Mouse (Mus musculus) layer of hippocampus, adult 2 months (tissue): ENCODE measurements at regions not wholly inside any gene's neighbourhood (a gene's known extent, or its start where the extent isn't known, plus 50 kb on each side); places are given as distances from the start of the nearest gene placed in this dataset.
"Not testable (repeated sequence)": the region's sequence is repeated elsewhere in the genome, so short reads cannot be mapped to it uniquely, and the experiment has no call there.

Experiments used
- DNase-seq, 2 experiments: peaks; one replicate each; pipeline ENCODE4 v3.0.0; 2022; ENCODE audit warnings: low spot score in 2 of 2
- H3K27ac ChIP-seq: fragments of 200-600 bp; 2 replicates; pipeline ENCODE4 v1.8.1; 2022
- H3K4me3 ChIP-seq: fragments of 200-600 bp; 2 replicates; pipeline ENCODE4 v1.8.1; 2022; ENCODE audit warnings: mild to moderate bottlenecking
- CTCF ChIP-seq: fragments of 200-600 bp; conservative IDR thresholded peaks from 2 replicates; pipeline ENCODE4 v1.8.1; 2022; ENCODE audit warnings: antibody characterized with exemption, mild to moderate bottlenecking, moderate library complexity

GRCm38 (mm10) chr5:3283083-3283482 is 58.2 kb upstream of the Cdk6 start:
- DNase-seq, result no peak
- no peak; the same call in 1 of the 2 replicates for TF ChIP-seq CTCF
- Histone ChIP-seq H3K4me3 (no peak overlapping the region), H3K27ac (no peak overlapping the region)

- not testable (repeated sequence) for DNase-seq, H3K4me3 ChIP-seq, H3K27ac ChIP-seq
These were observed 57.0 kb upstream of the Cdk6 start for GRCm38 (mm10) chr5:3284335-3284734.

GRCm38 (mm10) chr5:3289991-3290417 is 51.3 kb upstream of the Cdk6 start:
- not testable (repeated sequence) for H3K27ac ChIP-seq, DNase-seq

More at GRCm38 (mm10) chr5:3289991-3290417, 51.3 kb upstream of the Cdk6 start:
- not testable (repeated sequence) for H3K4me3 ChIP-seq
